Mouse (Mus musculus) testis, adult 2 months (tissue): Measurements from ENCODE around the gene Papola.

Experiments used
- CTCF ChIP-seq: fragments of 200-500 bp; IDR thresholded peaks from 2 replicates; pipeline ENCODE4 v1.5.1; 2012; ENCODE audit warnings: low read depth, mild to moderate bottlenecking, inconsistent platforms, low read length, moderate library complexity; ENCODE audit not compliant: control insufficient read depth, insufficient read depth, insufficient replicate concordance
- POLR2A ChIP-seq: fragments of 200-500 bp; IDR thresholded peaks from 2 replicates; pipeline ENCODE4 v1.6.1; 2012; ENCODE audit warnings: low read depth, mild to moderate bottlenecking, inconsistent platforms, low read length, moderate library complexity; ENCODE audit not compliant: control insufficient read depth

- TF ChIP-seq CTCF, result no peak
- TF ChIP-seq POLR2A, result no peak
These were observed 78.1 kb downstream of the Papola start for GRCm38 (mm10) chr12:105862607-105863006.
